Mouse (Mus musculus): ENCODE data around the gene Wnt8b. TPM values are rescaled to one million over a fixed set of nuclear protein-coding genes. Genes with fewer than 3 reads are reported as not detected.
A peak's percentile ranks its signal among the peaks of the same experiment; 100 is the strongest.

Wnt8b gene
- total RNA-seq, 1 experiment from 2014 or later = not detected

- no peak for ATAC-seq (replicated peaks; ENCODE audit: low read depth, poor library complexity, severe bottlenecking)
Measured at GRCm38 (mm10) chr19:44552731-44553130, 59.5 kb downstream of the Wnt8b start, which contains the start of gene Gm20538. Gm20538 (minus strand) TSS chr19:44552831.

GRCm38 (mm10) chr19:44553286-44553685 lies 60.0 kb downstream of the Wnt8b start:
- no peak for ATAC-seq (replicated peaks; ENCODE audit: low read depth, poor library complexity, severe bottlenecking)

GRCm38 (mm10) chr19:44554490-44554860 lies 61.2 kb downstream of the Wnt8b start:
- 0 out of 2 replicates have a peak, but pooled peaks have one; percentile 36 for ATAC-seq (replicated peaks; ENCODE audit: low read depth, poor library complexity, severe bottlenecking)

- peak; percentile 91 for ATAC-seq (replicated peaks; ENCODE audit: low read depth, poor library complexity, severe bottlenecking)
Measured at GRCm38 (mm10) chr19:44554861-44555590, 61.8 kb downstream of the Wnt8b start, which contains the start of gene Ndufb8. Ndufb8 (minus strand) TSS chr19:44555440.

GRCm38 (mm10) chr19:44562652-44563206 lies 69.5 kb downstream of the Wnt8b start, which contains the start of gene Hif1an:
Hif1an (plus strand) TSS chr19:44562850.
- ATAC-seq (replicated peaks; ENCODE audit: low read depth, poor library complexity, severe bottlenecking) = peak; percentile 99

Other genes with a start within 250 kb of the Wnt8b start
- 115 and 135 TPM in 2 replicates for gene Scd2, start 199.8 kb upstream of the Wnt8b start, total RNA-seq (2017)
- gene Scd4, start 160.4 kb upstream of the Wnt8b start, total RNA-seq (2017) = 0.14 and 0.15 TPM in 2 replicates
- 2.9 and 3.4 TPM in 2 replicates for gene Scd1, start 85.6 kb upstream of the Wnt8b start, total RNA-seq (2017)
- 0.24 and 2.6 TPM in 2 replicates for gene Sec31b, start 52.4 kb downstream of the Wnt8b start, total RNA-seq (2017)
- not detected in 2 replicates for gene Gm20538, start 59.4 kb downstream of the Wnt8b start, total RNA-seq (2017)
- 191 and 244 TPM in 2 replicates for gene Ndufb8, start 62.0 kb downstream of the Wnt8b start, total RNA-seq (2017)
- 11.3 and 14.7 TPM in 2 replicates for gene Hif1an, start 69.4 kb downstream of the Wnt8b start, total RNA-seq (2017)

Data from common myeloid progenitor, adult 5-6 weeks (primary cell).